Mouse (Mus musculus) layer of hippocampus, postnatal 10 days (tissue): Measurements from ENCODE around the gene Tyro3. TPM values are rescaled to one million over a fixed set of nuclear protein-coding genes. Genes with fewer than 3 reads are reported as not detected.
A peak's percentile ranks its signal among the peaks of the same experiment; 100 is the strongest.

ENCODE experiments used
- DNase-seq, 2 experiments: peaks; one replicate each; pipeline ENCODE4 v3.0.0; 2021; ENCODE audit warnings: low spot score in 2 of 2
- total RNA-seq, 2 experiments: library from RNA; stranded (reverse); gene quantifications; 2 replicates each; pipeline ENCODE4 v1.2.3; 2021

The Tyro3 gene
- total RNA-seq, 2 experiments from 2014 or later, result 48.6 to 64.7 TPM

- DNase-seq, result no peak
Observed at GRCm38 (mm10) chr2:119803618-119804274, 6.2 kb downstream of the Tyro3 start.

GRCm38 (mm10) chr2:119804275-119804628 is 6.7 kb downstream of the Tyro3 start:
- DNase-seq, result no peak

- no peak for DNase-seq
Observed at GRCm38 (mm10) chr2:119804776-119805175, 7.2 kb downstream of the Tyro3 start.

GRCm38 (mm10) chr2:119805536-119805935 is 8.0 kb downstream of the Tyro3 start:
- DNase-seq, result no peak

GRCm38 (mm10) chr2:119808438-119808837 is 10.9 kb downstream of the Tyro3 start:
- no peak for DNase-seq

GRCm38 (mm10) chr2:119808881-119809280 is 11.3 kb downstream of the Tyro3 start:
- DNase-seq, result no peak

GRCm38 (mm10) chr2:119810890-119811289 is 13.4 kb downstream of the Tyro3 start:
- DNase-seq, result no peak

GRCm38 (mm10) chr2:119811490-119812146 is 14.1 kb downstream of the Tyro3 start:
- no peak for DNase-seq

- peak; percentile 69 to 80 for DNase-seq
Observed at GRCm38 (mm10) chr2:119814376-119814933, 16.9 kb downstream of the Tyro3 start.

GRCm38 (mm10) chr2:119816611-119817010 is 19.1 kb downstream of the Tyro3 start:
- no peak for DNase-seq

- DNase-seq, result peak; percentile 65 to 75
Observed at GRCm38 (mm10) chr2:119817047-119817446, 19.5 kb downstream of the Tyro3 start.

GRCm38 (mm10) chr2:119818668-119819272 is 21.2 kb downstream of the Tyro3 start:
- no peak for DNase-seq

GRCm38 (mm10) chr2:119821136-119821535 is 23.6 kb downstream of the Tyro3 start:
- peak; percentile 61 to 68 for DNase-seq

- DNase-seq, result no peak
Observed at GRCm38 (mm10) chr2:119830579-119830978, 33.0 kb downstream of the Tyro3 start.

- no peak for DNase-seq
Observed at GRCm38 (mm10) chr2:119834231-119834630, 36.7 kb downstream of the Tyro3 start.

- no peak for DNase-seq
Observed at GRCm38 (mm10) chr2:119837616-119838015, 40.1 kb downstream of the Tyro3 start.

- DNase-seq, result no peak
Observed at GRCm38 (mm10) chr2:119838363-119839156, 41.0 kb downstream of the Tyro3 start.

GRCm38 (mm10) chr2:119840008-119840407 is 42.5 kb downstream of the Tyro3 start:
- DNase-seq, result no peak

GRCm38 (mm10) chr2:119842000-119842399 is 44.5 kb downstream of the Tyro3 start:
- no peak for DNase-seq

- no peak for DNase-seq
Observed at GRCm38 (mm10) chr2:119843526-119843925, 46.0 kb downstream of the Tyro3 start.

- no peak for DNase-seq
Observed at GRCm38 (mm10) chr2:119845882-119846546, 48.5 kb downstream of the Tyro3 start.
